Mouse (Mus musculus) leukemia stem cell, adult 10-12 weeks (primary cell): Measurements from ENCODE around the gene Banf1. TPM values are rescaled to one million over a fixed set of nuclear protein-coding genes. Genes with fewer than 3 reads are reported as not detected.

Experiments
- polyA plus RNA-seq: library from polyadenylated mRNA; stranded (reverse); fragments of >175 nt; gene quantifications from 2 replicates; pipeline ENCODE4 v1.2.3, GENCODE M21; 2012; ENCODE audit warnings: low replicate concordance

The Banf1 gene
- 57.6 and 104 TPM in 2 replicates for polyA plus RNA-seq

DNA sequence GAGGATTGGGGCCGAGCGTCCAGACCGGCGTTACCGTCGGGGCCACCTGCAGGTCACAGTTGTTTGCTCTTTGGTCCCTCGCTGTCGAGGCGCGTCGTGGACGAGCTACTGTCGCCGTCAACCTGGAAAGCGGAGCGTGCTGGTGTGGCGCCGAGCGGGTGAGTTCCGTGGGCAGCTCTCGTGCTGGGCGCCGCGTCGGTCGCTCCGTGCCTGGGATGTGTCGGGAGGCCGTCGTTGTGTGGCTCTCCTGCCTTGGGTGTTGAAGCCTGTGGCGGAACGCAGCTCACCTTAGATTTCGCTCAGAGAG, at the start of gene Banf1:
Gene Banf1, minus strand, starts transcription at position 116 of the 307 bp plus-strand sequence.

DNA sequence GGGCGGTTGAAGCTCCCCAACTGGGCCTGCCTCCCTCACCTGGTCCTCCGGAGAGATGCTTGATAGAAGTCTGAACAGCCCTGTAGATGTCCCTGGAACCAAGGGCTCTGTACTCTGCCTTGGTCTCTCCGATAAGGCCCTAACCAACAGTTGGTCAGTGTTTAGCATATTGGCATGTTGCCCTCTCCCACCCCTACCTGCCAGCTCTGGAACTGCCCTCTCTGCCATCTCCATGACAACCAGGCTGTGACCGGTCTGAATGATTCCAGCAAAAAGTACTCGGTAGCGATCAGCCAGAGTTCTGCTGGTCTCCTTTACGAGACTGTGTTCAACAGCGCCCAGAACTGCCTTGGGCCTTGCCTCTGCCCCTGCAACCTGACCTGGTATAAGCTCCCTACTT, 35.3 kb upstream of the Banf1 start, which contains the start of gene Tsga10ip:
Gene Tsga10ip, minus strand, starts transcription at position 234 of the 400 bp plus-strand sequence.

DNA sequence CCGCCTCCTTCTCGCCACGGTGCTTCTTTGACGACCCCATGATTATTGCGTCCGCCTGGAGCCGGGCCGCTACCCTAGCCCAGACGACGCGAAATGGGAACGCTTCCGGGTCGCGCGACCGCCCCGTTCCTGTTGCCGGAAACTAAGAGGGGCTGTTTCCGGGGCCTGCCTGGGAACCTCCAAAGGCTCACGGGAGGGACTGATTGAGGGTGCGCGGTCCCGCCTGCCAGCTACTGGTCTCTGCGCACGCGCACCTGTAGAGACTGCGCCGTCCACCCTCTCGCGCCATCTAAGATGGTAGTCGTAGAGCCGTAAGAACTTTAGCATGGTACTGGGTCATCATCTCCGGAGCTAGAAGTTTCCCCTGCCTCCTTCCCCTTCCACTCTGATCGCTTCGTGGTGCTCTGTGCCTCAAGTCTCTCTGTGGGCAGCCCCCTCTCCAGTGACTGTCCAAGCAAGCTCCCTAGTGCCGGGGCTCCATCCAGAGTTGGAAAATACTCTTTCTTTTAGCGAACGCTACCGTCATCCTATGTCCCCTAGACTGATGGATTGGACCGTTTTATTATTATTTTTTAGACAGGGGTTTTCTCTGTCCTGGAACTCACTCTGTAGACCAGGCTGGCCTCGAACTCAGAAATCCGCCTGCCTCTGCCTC, 21.7 kb upstream of the Banf1 start, which contains the start of gene Sart1:
Gene Sart1, minus strand, starts transcription at position 116 of the 655 bp plus-strand sequence.

DNA sequence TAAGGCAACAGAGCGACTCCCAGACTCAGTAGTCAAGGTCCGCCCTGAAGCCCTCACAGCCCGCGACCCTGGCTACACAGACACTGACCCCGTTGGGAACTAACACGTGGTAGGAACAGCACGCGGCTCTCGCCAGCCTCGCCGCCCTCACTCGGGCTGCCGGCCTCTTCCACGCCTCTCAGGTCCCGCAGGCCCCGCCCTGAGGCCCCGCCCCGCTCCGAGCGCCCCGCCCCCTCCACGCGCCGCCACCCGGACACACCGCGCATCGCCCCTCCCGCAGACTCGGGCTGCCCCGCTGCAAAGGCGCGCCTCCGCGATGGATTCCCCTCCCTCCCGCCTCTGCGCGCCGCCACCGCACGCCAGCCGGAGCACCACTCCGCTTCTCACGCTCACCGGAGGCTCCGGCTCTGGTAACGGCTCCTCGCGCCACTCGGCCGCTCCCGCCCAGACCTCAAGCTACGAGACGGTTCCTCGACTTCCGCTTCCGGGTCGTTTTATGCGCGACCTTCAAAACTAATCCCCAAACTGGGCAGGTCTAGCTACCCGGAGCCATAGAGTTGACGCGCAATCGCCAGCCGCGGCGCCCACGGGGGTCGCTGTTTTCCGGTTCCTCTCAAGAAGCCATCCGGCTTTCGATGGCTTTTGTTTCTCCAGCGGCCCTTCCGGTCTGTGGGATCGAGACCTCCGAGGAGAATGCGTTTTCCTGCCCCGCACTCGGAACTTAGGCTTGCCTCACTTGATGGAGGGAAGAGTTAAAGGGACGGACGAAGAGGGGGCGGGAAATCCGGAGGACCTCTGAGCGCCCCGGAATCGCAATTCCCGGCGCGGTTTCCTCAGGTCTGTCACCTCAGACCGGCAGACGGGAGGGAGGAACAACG, 554 bp downstream of the Banf1 start, which contains the start of gene Eif1ad:
Gene Eif1ad, plus strand, starts transcription at position 567 of the 878 bp plus-strand sequence.

DNA sequence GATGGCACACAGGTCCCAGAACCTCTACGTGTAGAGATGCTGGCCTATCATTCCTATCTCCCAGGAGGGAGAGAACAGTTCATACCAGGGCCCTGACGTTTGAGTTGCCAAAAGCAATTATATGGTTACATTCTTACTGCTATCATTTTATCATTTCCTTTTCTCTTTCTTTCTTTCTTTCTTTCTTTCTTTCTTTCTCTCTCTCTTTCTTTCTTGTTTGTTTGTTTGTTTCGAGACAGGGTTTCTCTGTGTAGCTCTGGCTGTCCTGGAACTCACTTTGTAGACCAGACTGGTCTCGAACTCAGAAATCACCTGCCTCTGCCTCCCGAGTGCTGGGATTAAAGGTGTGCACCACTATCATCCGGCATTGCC, 17.5 kb downstream of the Banf1 start, which contains the start of gene Cst6:
Gene Cst6, minus strand, starts transcription at position 73 of the 372 bp plus-strand sequence.

DNA sequence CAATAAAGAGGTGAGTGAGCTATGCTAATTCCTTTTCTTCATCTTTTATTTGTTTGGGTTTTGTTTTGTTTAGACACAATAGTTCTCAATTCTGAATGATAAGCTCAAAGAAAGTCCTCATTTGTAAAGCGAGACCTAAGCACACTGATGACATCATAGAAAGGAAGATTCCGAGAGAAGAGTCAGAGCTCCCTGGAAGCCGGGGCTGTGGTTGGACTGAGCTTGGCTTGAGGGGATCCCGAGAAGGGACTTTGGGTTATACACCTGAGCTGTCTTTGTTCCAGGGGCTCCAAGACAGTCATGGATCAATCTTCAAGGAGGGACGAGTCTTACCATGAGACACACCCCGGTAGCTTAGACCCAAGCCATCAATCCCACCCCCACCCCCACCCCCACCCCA, 31.5 kb downstream of the Banf1 start, which contains the start of gene Catsper1:
Gene Catsper1, plus strand, starts transcription at position 301 of the 400 bp plus-strand sequence.

Other genes starting within 250 kb of the Banf1 start
- gene Klc2, start 248.6 kb downstream of the Banf1 start, polyA plus RNA-seq = 18.0 and 32.6 TPM in 2 replicates
- gene Pacs1, start 94.0 kb downstream of the Banf1 start, polyA plus RNA-seq = 116 and 125 TPM in 2 replicates
- gene Sf3b2, start 71.7 kb downstream of the Banf1 start, polyA plus RNA-seq = 314 and 709 TPM in 2 replicates
- gene Gal3st3, start 68.8 kb downstream of the Banf1 start, polyA plus RNA-seq = 0.16 and 0.23 TPM in 2 replicates
- gene Catsper1, start 31.4 kb downstream of the Banf1 start, polyA plus RNA-seq = not detected in 2 replicates
- gene Cst6, start 17.6 kb downstream of the Banf1 start, polyA plus RNA-seq = not detected in 2 replicates
- gene Eif1ad, start 427 bp downstream of the Banf1 start, polyA plus RNA-seq = 27.6 and 41.9 TPM in 2 replicates
- gene Sart1, start 21.5 kb upstream of the Banf1 start, polyA plus RNA-seq = 72.0 and 110 TPM in 2 replicates
- not detected in 2 replicates for gene Tsga10ip, start 35.4 kb upstream of the Banf1 start, polyA plus RNA-seq
- 179 and 311 TPM in 2 replicates for gene Drap1, start 57.8 kb upstream of the Banf1 start, polyA plus RNA-seq
- gene AI837181, start 58.0 kb upstream of the Banf1 start, polyA plus RNA-seq = 69.5 and 77.3 TPM in 2 replicates
- gene Fosl1, start 80.4 kb upstream of the Banf1 start, polyA plus RNA-seq = 22.9 and 39.9 TPM in 2 replicates
- 11.4 and 13.8 TPM in 2 replicates for gene Ccdc85b, start 90.7 kb upstream of the Banf1 start, polyA plus RNA-seq
- 11.1 and 197 TPM in 2 replicates for gene Fibp, start 93.4 kb upstream of the Banf1 start, polyA plus RNA-seq
- 0.34 and 1.2 TPM in 2 replicates for gene Ctsw, start 101.3 kb upstream of the Banf1 start, polyA plus RNA-seq
- gene Efemp2, start 106.8 kb upstream of the Banf1 start, polyA plus RNA-seq = 0.91 and 1.5 TPM in 2 replicates
- 58.4 and 60.0 TPM in 2 replicates for gene Mus81, start 121.2 kb upstream of the Banf1 start, polyA plus RNA-seq
- 2,530 and 3,476 TPM in 2 replicates for gene Cfl1, start 123.3 kb upstream of the Banf1 start, polyA plus RNA-seq
- gene 1700020D05Rik, start 136.6 kb upstream of the Banf1 start, polyA plus RNA-seq = 0.35 and 0.47 TPM in 2 replicates
- gene Snx32, start 143.4 kb upstream of the Banf1 start, polyA plus RNA-seq = 4.1 and 8.2 TPM in 2 replicates
- gene Ovol1, start 193.5 kb upstream of the Banf1 start, polyA plus RNA-seq = not detected in 2 replicates
- 16.9 and 32.7 TPM in 2 replicates for gene Ap5b1, start 200.9 kb upstream of the Banf1 start, polyA plus RNA-seq
- 248 and 435 TPM in 2 replicates for gene Rnaseh2c, start 234.7 kb upstream of the Banf1 start, polyA plus RNA-seq
- gene Kat5, start 243.1 kb upstream of the Banf1 start, polyA plus RNA-seq = 46.4 and 73.1 TPM in 2 replicates